Mouse (Mus musculus) testis, postnatal 14 days (tissue): ENCODE measurements at regions not wholly inside any gene's neighbourhood (a gene's known extent, or its start where the extent isn't known, plus 50 kb on each side); places are given as distances from the start of the nearest gene placed in this dataset.

Source experiments
- DNase-seq: peaks from one replicate; pipeline ENCODE4 v3.0.0; 2021; ENCODE audit warnings: low spot score

DNA sequence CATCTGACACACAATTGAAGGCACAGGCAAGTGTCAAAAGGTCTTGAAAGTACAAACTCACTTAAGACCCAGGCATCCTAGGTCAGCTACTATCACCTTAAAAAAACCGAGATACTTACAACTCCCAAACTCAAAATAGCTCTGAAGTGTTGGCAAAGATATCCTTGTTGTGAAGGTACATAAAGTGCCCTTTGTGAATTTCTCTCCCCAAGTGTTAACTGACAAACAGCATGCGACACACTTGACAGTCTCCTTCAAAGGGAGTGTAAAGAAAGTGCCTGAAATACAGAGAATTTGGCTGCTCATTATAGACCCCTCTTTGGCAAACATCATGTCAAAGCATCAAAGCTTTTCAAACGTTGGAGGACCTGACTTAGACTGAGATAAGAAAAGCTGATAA lies 2634.2 kb downstream of the 9330182O14Rik start:
- no peak for DNase-seq

DNA sequence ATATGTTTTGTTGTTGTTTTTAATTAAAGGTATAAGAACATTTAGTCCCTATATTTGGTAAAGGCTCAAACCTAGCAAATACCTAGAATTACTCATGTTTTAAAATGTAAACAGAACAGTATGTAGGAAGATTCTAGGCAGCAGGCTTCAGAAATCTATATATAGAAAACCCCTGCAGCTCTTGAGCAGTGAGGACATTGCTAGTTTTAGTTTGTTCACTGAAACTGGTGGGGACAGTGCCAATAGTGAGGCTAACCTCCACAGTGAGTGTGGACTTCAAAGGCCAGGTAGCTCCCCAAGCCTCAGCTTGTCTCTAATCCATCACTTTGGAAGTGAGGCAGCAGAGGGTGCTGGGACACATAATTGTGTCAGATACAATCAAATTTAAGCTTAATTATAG lies 2645.7 kb downstream of the 9330182O14Rik start:
- no peak for DNase-seq

DNA sequence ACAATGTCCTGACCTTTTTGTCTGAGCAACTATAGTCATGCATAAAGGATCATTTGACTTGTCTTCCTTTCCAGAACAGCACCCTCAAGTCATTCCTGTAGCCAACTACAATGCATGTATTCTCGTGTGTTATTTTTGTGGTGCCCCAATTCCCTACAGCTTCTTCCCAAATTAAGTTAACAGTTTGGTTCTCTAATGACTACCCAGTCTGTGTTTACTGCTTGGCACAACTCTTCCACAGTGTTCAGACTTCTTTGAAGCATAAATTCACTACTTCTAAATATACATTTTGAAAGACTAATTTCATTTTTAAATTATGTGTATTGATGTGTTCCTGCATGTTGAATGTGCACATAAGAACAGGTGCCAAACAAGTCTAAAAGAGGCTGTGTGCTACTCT lies 2667.1 kb downstream of the 9330182O14Rik start:
- no peak for DNase-seq

DNA sequence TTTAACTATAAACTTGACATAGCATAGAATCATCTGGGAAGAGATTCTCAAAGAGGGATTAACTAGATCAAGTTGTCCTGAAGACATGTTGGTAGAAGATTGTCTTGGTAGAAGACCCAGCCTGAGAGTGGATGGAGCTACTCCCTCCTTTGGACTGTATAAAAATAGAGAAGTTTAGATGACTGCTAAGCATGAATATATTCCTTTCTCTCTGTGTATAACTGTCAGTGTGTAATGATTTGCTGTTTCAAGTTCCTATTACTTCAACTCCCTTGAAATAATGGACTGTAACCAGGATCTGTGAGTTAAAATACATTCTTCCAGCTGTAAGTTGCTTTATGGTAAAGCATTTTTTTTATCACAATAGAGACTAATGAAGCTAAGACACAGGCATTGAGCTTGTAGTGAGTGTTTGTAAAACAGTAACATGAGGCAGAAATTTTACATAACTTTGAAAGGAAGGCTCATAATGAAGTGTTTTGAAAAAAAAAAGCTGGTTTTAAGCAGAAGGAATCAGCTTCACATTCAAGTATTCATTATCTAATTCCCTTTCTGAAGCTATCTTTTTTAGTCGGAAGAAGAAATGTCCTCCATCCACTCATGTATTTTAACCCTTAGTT lies 2676.8 kb downstream of the 9330182O14Rik start:
- no peak for DNase-seq

DNA sequence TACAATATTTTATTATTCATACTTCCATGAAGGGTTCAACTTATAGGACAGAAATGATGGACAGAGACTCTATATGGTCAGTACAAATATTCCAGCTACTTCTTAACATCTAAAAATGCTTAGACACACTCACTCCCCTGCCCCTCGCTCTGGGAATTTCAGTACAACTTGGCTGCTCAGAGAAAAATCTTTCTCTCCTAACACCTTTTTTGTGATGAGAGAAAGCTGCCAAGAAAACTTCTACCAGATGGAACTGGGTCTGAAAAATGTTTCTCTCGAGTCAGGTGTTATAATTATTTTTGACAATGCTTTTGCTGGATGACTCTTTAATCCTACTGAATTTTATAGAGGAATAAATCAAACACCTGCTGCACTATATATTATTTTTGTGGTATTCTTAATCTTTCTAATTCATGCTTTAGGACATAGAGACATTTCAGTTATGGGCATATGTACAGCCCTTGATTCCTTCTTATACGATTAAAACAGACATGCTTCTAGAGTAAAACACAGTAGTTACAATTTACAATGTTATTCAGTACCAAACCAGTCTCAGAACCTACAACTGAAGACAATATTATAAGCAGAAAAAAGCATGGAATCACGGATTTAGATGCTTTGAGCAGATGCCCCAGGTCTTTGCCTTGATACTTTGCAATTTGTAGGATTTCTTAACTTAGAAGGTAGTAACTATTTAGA lies 2681.0 kb downstream of the 9330182O14Rik start:
- no peak for DNase-seq

DNA sequence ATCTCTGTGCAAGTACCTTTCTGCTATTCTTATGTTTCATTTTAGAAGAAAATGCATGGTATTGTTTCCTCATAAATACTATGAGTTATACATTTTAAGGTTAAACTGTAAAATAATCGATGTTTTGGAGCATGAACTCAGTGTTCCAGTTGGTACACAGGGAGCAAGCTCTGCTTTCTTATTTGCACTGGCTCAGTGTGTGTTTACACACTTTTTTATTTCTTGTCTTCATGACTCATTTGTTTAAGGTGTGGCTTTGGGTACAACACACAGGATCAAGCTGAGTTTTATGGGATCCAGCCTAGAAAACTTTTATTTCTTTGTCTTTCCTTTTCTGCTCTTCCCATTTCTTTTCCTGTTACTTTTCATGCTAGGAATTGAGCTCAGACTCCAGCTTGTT lies 2704.7 kb downstream of the 9330182O14Rik start:
- DNase-seq: no peak

DNA sequence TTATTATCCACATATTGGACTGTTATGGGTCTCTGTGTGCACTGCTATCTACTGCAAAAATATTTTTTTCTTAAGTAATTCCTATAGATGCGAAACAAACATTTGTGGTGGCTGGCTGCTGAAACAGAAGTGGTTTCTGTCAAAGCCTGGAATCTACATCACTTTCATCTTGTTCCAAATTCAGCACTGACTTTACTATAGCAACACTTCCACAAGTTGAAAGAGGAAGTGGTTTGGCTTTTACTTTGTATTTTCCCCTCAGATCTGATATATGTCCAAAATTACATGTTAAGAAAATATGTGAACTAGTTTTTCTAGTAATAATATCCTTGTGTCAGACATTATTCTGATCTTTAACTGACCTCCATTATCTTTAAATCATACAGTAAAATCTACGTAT lies 2715.8 kb downstream of the 9330182O14Rik start:
- DNase-seq: no peak

DNA sequence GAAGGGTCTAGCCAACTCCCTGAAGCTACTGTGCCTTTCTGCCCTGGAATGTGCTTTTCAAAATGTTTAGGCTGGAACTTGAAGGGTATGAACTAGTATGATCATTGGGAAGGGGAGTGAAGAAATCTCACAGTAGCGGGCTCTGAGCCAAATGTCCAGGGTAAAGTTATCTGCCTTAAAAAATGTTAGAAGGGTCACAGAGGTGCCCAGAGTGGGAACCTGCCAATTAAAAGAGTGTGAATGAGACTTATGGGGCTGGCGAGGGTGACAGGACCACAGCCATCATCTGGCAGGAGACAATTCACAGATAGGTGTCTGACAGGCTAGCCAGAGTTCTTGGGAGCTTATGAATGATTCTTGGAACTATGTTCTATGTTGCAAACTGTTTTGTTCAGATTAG lies 2738.3 kb downstream of the 9330182O14Rik start:
- no peak for DNase-seq

DNA sequence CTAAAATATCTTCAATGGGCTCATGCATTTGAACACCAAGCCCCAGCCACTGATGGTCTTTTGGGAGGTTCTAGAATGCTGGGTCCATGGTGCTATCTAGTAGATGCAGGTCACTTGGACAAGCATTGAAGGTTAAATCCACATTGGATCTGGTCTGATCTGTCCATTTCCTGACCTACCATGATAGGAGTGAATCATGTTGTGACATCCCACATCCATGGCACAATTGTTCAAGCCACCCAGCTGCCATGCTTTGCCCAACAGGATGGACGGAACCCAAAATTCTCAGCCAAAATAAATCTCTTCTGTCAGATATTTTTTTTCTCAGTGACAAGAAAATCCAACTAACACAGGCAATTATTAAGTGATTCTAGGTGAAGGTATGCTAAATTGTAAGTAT lies 2760.4 kb downstream of the 9330182O14Rik start:
- no peak for DNase-seq

DNA sequence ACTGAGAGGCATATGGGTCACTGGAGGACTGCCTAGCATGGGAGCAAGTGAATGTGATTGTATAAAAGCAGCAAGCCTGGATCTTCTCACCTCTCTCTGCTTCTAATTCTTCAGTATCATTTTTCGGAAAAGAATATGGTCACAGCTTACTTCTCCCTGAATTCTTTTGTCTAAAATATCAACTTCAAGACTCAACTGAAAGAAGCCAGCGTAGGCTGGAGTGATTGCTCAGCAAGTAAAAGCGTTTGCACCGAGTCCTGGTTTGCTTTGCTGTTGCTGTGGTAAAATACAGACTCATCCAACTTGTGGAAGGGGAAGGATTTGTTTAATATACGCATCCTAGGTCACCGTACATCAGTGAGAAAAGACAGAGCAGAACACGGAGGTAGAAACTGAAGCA lies 2765.9 kb downstream of the 9330182O14Rik start:
- no peak for DNase-seq

DNA sequence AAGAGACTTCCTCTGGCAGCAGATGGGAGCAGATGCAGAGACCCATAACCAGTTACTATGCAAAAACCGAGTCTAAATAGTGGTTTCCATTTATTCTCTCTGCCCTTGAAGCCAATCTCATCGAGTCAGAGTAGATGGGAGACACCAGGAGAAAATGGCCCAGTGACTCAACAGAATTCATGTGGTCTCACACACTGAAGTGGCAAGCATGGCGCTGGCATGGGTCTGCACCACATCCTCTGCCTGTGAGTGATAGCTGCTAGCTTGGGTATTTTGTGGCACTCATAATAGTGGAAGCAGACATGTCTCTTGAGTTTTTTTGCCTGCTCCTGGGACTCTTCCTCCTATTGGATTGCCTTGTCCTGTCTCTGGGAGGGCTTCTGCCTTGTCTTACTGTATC lies 2767.6 kb downstream of the 9330182O14Rik start:
- no peak for DNase-seq

DNA sequence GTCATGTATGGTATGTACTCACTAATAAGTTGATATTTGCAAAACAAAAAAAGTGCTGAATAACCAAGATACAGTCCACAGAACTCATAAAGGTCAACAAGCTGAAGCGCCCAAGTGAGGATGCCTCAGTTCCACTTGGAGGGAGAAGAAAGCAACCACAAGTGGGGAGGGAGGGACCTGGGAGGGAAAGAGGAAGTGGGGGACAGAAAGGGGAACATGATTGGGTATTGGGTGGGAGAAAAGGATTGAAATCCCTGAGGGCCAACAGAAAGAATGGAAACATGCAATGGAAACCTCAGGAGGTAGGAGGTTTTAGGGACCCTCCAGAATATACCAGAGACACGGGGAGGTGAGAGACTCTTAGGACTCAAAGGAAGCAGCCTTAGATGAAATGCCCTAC lies 2777.2 kb downstream of the 9330182O14Rik start:
- DNase-seq: no peak

DNA sequence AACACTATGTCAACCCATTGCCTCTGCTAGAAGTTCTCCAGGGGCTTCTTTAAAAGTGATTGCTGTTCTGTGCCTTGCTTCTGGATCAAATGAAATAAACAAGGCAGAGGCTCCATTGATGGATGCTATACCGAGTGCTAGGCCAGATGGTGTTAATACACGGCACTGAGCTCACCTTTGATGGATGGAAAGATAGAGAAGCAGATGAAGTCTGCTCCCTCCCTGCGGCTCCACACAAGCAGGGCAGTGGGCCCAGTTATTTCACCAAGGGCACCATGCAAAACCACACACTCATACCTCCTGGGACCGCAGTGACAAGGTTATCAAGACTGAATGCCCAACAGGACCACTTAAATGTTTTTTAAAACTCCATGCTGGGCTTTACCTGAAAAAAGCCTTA lies 2778.7 kb downstream of the 9330182O14Rik start:
- no peak for DNase-seq

DNA sequence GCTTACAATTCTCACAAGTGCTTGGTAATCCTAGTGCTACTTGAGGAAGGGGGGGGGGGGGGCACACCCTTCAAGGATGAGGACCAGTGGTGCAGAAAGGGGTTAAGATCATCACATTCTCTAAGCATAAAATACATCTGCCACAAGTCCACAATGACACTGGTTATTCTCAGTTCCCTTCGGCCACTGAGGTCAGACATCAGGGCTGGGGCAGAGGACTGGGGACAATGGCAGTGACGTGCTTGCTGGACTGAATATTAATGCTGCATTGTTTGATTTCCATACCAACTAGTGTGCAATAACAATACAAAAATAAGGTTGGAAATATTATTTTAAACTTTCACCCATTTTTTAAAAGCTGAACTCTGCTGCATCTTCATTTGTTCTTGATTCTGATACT lies 2779.1 kb downstream of the 9330182O14Rik start:
- DNase-seq: no peak

DNA sequence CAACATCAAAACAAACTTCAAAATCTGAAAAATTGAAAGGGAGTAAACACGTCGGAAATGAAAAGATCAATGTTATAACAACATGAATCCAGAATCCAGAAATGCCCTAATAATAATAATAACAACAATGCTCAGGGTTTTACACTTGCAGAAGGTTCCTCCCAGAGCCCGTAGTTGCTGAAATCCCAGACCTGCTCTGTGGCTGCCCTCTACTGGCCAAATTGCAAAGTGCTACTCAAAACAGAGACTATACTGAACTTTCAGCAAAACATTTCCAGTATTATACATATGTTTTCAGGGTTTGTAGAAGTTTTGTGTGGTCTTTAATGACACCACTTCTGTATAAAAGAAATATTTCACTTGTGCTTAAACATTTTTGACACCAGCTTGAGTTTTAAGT lies 2779.9 kb downstream of the 9330182O14Rik start:
- no peak for DNase-seq

DNA sequence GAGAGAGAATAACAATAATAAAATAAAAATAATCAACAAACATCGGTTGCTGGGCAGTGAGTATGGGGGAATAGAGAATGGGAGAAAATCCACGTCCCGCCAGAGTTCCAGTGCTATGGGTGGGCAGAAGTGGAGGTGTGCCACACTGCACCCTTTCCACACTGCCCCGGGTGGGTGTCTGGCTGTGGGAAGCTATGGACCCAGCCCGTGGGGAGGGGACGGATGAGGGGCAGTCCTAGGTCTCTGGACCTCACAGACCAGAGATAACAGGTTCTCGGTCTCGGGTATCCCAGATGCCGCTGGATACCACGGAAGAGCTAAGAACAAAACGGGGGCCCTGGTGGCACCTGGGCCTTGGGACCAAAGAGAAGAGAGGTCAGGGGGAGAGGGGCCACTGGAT lies 2781.0 kb downstream of the 9330182O14Rik start:
- DNase-seq: no peak

DNA sequence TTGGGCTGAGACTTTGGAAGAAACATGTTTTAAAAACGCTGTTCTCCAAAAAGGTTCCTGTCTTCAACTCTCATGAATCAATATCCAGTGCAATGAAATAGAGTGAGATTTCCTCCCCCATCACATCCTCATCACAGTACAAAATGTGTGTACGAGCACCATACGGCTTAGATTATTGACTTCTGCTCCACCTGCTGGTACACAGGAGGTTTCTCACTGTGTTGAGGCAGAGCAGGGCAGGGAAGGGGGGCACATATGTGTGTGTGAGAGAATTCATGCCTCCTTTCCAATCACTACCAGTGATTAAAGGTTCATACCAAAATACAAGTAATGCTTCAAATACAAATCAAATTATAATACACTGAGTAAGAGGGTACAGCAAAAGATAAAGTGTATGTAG lies 2787.5 kb downstream of the 9330182O14Rik start:
- no peak for DNase-seq

DNA sequence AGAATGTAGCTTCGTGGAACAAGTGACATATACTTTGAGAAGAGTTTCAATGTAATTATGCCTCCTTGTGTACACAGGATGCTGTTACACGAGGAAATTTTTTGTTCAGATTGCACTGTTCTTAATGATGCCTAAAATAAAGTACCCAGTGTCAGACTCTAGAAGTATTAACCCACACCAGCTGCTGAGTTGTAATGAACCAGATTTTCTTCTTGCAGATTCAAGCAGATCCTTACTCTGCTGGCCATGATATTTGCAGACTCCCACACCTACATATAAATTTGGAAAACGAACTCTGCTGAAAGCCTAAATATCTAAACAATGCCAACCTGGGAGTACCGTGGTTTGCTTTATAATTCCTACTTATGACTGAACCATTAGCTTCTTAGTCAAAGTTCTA lies 2794.2 kb downstream of the 9330182O14Rik start:
- DNase-seq: no peak

DNA sequence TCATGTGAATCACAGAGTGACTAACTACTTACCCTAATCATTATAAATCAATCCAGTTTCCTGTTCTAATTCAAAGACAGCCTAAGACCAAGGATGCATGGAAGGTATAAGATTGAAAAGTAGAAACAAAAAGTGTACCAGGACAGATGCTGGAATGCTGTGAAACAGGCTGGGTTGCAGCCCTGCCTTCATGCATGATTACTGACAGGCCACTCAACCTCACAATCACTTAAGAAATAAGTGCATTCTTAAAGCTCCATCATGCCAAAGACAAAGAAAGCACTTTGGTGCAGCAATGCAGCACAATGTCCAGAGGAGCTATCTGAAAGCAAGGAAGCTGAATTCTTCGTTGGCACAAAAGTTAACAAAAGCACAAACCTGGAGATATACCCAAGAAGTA lies 2810.4 kb downstream of the 9330182O14Rik start:
- DNase-seq: no peak

DNA sequence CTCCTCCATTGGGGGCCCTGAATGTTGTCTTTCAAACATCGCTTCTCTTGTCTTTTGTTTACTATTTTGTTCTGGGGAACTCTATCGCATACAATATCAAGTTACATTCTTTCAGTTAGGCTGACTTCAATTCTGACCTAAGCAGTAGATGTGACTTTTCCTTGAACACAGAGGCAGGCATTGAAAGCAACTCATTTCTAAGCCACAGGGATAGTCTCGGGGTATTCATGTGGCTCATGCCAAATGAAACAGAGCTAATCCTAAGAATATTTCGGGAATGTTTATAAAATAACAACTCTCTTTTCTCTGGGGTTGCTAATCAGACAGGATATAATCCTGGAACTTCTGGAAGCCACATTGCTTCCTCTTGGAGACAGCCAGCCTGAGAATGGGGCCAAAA lies 2821.0 kb downstream of the 9330182O14Rik start:
- no peak for DNase-seq

DNA sequence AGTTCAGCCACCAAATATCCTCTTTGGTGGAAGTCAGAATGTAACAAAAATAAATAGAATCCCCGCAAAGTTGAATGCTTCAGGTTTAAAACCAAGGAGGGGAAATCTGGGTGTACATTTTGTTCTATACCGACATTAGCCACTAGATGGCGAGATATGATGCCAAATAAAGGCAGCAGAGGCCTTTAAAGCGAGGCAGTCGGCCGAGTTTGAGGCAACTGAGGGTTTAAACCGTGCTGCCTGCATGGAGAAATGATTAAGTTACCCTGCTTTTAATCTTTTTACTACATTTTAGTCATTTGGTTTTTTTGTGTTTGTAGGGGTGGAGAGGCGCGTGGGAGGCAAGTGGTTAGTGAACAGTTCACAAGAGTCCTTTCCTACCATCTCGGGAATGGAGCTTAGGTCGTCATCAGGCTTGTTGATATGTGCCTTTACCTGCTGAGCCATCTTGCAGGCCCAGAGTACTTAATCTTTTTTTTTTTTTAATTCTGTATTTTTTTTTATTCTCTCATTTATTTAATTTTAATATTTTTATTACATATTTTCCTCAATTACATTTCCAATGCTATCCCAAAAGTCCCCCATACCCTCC lies 2828.7 kb downstream of the 9330182O14Rik start:
- DNase-seq: peak; percentile 55

DNA sequence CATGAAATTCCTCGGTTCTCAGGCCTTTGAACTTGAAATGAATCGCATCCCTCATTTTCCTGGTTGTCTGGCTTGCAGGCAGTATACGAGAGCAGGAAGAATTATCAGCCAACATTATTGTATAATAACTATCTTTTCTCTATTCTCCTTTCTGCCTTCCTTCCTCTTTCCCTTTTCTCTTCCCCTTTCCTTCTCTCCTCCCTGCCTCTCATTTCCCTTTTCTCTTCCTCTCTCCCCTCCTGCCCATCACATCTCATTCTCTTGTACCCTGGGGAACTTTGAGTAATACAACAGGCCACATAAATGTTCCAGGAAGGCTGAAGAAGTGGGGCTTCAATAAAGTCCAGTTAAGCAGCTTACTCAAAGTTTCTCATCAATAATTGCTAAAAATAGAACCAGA lies 2831.1 kb downstream of the 9330182O14Rik start:
- DNase-seq: no peak
